Mouse (Mus musculus): Measurements from ENCODE around the gene Myzap.

The Myzap gene

DNA sequence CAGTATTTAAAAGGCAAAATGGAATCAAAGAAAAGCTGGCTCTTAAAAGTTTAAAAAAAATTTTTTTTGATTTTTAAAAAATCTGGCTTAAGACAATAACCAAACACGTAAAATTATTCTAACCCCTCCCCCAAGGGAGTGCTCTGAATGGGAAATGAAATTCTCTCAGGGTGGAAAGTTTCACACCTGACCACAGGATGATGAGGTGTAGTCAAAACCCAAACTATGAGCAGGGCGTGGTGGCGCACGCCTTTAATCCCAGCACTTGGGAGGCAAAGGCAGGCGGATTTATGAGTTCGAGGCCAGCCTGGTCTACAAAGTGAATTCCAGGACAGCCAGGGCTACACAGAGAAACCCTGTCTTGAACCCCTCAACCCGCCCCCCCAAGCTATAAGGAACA lies 108.3 kb downstream of the Myzap start:
- DNase-seq (ENCODE audit: low read depth) = peak; percentile 78

DNA sequence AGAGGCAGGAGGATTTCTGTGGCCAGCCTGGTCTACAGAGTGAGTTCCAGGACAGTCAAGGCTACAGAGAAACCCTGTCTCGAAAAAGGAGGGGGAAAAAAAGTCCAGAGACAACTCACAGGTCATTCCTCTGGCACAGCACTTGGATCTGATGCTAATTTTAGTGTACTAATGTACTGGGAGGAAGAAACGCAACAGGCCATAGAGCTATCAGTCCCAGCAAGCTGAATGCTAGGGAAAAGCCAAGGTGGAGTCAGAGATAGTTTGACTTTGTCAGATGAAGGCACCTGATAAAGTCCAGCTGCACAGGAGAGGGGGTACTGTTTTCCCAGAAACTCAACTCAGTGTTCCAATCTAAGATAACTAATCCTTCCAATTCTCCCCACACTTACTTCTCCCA lies 111.9 kb downstream of the Myzap start:
- DNase-seq (ENCODE audit: low read depth) = no peak

DNA sequence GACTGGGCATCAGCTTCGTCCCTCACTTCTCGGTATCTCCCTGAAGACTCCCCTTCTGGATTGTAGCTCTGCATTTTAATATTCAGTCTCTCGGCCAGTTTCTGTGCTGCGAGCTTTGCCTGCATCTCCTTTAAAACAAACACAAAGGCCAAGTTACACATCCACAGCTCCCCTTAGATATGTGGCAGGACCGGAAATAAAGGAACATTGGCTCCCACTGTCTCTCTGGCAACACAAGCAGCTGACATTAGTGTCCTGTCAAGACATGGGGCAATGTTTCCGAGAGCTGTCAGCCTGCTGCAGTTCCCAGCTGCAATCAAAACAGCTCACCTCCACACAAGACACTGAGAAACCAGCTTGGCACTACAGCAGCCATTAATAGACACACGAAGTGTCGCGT lies 112.7 kb downstream of the Myzap start:
- no peak for DNase-seq (ENCODE audit: low read depth)

DNA sequence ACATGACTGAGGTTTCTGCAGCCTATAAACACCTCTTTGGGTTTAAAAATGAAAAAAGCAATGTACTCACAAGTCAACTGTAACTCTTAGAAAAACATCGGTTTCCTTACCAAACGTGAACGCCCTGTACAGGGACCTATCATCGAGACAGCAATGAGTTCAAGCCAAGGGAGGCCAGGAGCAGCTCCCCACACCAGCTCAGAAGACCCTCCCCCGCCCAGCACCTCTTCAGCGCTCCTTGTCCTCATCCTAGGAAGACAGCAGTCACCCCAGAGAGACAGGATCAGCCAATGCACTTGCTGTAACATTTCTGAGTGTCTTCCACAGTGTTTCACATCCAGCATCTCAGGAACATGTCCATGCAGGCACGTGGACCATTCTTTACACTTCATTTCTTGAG lies 113.6 kb downstream of the Myzap start:
- DNase-seq (ENCODE audit: low read depth) = no peak

DNA sequence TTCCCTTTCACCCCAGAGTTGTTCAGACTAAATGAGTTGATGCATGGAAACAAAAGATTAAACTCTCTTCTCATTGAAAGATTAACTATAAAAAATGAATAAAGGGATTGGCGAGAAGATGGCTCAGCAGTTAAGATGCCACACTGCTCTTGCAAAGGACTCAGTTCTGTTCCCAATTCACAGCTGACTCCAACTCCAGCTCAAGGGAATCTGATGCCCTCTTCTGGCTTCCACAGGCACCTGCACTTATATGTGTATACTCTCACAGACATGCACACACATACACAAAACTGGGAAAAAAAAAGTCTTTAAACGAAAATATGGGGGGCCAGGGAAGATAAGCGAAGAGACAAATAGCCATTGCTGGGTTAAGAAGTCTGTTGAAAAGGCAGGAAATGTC lies 115.6 kb downstream of the Myzap start:
- no peak for DNase-seq (ENCODE audit: low read depth)

DNA sequence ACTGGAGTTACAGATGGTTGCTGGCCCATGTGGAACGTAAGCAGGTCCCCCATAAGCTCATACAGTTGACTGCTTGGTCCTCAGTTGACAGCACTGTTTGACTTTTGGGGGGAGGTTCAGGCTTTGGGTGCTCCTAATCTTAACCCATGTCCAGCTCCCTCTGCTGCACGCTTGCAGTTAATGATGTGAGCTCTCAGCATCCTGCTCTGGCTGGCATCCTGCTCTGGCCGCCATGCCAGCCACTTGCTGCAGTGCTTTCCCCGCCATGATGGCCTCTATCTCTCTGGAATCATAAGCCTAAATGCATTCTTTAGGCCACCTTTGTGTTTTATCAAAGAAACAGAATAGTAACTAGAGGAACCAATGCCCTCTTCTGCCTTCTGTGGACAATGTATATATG lies 116.6 kb downstream of the Myzap start:
- no peak for DNase-seq (ENCODE audit: low read depth)

DNA sequence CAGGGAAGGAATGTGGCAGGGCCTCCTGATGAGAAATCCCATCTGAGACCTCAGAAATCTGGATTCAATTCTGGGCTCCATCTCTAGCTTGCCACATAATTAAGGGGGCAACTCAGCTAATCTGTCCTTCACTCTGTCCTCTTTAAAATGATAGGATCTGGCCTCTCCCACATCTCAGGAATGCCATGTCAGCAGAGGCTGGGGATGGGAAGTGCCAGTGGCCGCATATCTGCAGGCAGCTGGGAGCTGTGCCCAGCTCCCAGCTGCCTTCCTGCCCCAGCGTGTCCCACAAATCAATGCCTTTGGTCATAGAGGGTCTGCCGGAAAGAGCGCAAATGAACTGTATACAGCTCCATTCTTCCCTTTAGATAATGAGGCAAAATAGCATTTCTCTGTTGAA lies 124.7 kb downstream of the Myzap start:
- no peak for DNase-seq (ENCODE audit: low read depth)

DNA sequence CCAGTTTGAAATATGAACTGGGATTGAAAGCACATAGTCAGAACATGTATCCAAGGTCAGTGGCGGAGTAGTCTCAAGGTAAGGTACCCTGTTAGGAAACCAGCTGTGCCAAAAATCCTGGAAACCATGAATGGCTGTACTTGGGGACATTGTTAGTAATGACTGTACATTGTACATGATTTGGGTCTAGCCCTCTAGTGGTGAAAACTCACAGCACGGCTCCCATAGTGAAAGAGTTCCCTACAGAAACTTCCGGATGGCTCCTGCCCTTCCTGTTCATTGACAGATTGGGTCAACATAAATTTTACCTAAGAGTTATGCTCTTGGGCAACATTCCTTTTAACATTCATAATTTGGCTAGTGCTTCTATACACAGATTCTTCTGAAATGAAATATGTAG lies 126.0 kb downstream of the Myzap start:
- DNase-seq (ENCODE audit: low read depth) = peak; percentile 38

DNA sequence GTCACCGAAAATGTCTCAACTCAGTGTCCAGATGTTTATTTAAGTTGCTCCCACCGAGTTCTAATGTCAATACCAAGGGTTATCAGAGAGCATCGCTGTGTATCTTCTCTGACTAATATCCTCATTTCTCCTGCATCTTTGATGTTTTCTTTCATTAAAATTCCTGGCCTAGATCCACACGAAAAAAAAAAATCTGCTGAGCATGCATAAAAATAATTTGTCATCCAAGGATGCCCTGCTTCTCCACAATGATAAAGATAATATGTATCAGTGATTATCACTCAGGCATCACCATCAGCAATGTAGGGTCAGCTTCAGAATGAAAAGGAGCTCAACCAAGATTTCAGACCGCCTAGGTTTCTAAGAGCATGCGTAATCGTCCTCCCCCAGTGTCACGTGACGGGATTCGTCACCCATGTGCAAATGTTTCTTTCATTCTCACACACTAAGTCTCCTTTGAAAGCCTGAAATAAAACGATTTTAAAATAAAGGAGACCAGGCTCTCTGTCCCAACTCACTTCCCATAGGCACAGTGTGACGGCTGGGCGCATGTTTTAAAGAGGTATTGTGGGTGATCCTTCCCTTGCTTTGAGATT lies 129.0 kb downstream of the Myzap start:
- DNase-seq (ENCODE audit: low read depth) = no peak

DNA sequence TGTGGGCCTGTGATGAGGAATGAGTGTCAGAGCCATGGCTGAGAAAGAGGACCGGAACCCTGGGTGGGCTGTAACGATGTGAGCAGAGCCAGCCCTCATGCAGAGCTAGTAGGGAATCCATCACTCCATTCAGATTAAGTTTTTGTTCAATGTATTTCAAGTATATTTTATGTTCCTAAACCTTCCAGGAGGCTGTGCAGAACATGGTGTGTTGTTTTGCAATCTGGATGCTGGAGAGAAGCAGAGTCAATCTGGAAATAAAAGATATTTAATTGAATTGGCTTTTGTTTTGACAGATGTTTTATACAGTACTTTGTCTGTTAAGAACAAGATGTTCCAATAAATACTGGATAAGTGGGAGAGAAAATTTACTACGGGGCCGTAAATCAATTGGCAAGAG lies 135.4 kb downstream of the Myzap start:
- no peak for DNase-seq (ENCODE audit: low read depth)
